Mouse (Mus musculus) left cerebral cortex, adult 9 months (tissue): ENCODE data around the gene Zfp553.

Experiments used
- DNase-seq, 2 experiments: peaks; one replicate each; pipeline ENCODE4 v3.0.0; 2022; ENCODE audit warnings: low spot score in 2 of 2

Zfp553 gene

GRCm38 (mm10) chr7:127211014-127211745 is 21.7 kb upstream of the Zfp553 start:
- no peak for DNase-seq

DNA sequence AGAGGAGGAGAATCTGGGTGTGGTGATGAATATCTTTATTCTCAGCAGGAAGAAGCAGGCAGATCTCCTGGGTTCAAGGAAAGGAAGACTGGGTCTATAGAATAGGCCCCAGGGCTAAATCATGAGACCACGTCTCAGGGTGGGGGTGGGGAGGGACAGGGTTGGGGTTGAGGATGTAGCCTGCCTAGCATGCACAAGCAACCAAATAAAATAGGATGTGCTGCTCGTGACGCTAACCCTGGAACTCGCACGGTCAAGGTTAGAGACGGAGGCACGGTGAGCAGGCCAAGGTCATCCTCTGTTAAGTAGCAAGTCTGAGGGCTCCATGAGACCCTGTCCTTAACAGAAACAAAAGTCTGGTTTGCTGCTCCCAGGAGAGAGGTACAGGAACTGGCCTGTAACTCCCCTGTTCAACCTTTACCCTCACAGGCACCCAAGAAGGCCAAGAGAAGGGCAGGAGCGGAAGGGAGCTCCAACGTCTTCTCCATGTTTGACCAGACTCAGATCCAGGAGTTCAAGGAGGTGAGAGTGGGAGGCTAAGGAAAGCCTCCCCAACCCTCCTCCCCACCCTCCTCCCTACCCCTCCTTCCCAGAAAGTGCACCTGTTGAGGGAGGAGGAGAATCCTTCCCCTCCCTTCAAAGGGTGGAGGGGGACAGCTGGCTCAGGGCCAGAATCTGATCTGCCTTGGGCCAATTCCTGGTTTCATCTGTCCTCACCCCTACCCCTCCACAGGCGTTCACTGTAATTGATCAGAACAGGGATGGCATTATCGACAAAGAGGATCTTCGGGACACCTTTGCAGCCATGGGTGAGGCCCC is 20.2 kb upstream of the Zfp553 start:
- no peak for DNase-seq

GRCm38 (mm10) chr7:127213485-127213884 is 19.4 kb upstream of the Zfp553 start:
- DNase-seq = no peak

- DNase-seq = no peak
These were observed 18.9 kb upstream of the Zfp553 start for GRCm38 (mm10) chr7:127213930-127214329.

DNA sequence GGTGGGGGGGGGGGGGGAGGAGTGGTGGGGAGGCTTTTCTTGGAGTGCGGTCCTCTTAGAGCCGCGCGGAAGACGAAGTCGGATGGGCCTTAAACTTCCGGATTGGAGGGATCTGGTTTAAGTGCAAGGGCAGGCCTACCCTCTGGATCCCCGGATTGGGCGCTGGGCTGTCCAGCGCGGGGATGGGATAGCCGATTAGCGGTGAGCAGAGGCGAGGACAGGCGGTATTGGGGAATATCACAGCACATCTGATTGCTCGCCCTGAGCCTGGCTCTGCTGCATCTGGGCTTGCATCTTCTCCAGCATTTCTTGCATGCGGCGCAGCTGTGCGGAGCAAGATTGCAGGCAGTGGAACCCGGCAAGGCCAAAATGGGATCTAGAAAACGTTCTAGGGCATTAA is 18.3 kb upstream of the Zfp553 start:
- DNase-seq = no peak

GRCm38 (mm10) chr7:127214981-127215871 is 17.6 kb upstream of the Zfp553 start:
- peak in 1 of 2 experiments; percentile 62 for DNase-seq

- no peak for DNase-seq
These were observed 16.6 kb upstream of the Zfp553 start for GRCm38 (mm10) chr7:127216307-127216706.

GRCm38 (mm10) chr7:127217475-127217874 is 15.4 kb upstream of the Zfp553 start:
- no peak for DNase-seq

- no peak for DNase-seq
These were observed 14.8 kb upstream of the Zfp553 start for GRCm38 (mm10) chr7:127217901-127218642.

DNA sequence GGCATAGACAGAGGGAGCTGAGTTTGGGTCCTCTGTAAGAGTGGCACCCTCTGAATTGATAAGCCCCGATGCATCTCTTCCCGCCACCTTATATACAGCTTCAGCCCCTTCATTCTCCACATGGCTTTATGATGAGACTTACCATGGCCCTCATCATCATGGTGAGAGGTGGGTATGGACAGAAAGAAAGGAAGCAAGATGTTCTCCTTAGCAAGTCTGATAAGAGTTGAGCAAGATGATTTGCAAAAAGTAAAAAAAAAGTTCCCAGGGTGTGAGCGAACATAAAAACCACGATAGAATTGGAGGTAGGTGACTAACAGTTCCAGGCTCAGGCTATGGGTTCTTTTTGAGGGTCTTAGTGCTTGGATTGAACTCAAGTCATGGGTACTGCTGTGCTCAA is 14.2 kb upstream of the Zfp553 start:
- DNase-seq = no peak

DNA sequence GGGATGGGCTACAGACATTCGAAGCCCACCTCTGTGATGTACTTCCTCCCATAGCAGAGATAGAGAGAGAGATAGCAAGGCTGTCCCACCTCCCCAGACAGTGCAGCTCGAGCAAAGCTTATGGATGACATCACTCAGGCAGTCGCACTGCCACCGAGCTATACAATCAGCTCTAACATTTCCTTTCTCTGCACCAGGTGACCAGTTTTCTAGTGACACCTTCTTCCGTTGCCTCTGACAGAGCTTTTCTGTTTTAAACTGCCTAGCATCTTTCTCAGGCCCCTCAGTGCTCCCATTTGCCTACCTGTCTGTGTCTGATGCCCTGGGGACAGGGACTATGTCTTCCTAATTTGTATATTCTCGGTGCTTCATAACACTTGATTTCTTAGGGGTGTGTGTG is 12.4 kb upstream of the Zfp553 start:
- no peak for DNase-seq

- no peak for DNase-seq
These were observed 9.8 kb upstream of the Zfp553 start for GRCm38 (mm10) chr7:127223106-127223505.

- DNase-seq = no peak
These were observed 9.1 kb upstream of the Zfp553 start for GRCm38 (mm10) chr7:127223515-127224478.

DNA sequence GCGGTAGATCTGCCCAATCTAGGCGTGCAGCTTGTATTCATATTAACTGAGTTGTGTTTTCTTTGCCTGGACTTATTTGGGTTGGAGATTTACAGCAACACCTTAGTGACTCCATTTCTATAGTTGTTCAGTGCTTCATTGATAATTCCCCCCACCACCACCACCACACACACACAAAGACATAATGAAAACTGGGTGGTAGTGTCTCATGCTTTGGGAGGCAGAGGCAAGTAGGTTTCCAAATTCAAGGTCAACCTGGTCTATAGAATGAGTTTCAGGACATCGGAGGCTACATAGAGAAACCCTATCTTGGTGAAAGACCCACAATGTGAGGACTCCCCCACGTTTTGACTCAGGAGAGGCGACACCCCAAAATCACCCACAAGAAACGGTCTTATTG is 8.2 kb upstream of the Zfp553 start:
- DNase-seq = no peak

DNA sequence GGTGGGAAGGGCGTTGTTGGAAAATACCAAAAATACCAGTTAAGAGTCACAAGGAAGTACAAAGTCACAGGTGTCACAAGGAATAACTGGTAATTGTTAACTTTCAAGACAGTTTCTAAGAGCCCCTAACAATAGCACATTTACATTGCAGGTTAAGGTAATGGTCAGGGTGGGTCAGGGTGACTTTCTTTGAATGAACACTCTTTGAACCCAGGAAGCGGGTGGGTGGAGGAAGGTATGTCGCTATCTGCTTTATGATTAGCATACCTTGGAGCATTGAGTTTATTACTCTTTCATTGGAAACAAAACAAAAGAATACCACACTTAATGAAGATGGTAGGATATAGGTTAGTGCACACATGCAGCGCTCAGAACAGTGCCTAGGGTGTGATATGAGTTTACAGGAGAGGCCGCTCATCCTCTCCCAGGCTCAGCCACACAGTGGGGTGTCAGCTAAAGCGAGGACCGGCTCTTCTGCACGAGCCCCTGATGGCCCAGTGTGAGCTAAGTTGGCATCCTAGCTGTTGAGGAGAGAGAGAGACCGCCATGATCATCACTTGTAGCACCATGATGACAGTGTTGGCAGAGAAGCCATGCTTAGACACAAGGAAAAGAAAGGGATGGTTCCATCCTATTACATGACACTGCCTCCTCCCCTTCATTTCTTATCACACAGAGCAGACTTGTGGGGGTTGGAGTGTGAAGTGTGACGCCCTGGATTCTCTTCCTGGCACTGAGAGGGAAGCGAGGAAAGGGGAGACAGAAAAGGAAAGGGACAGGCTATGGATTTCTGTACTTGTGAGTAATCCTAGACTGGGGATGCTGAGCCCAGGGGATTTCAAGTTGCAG is 7.5 kb upstream of the Zfp553 start:
- DNase-seq = no peak

- peak in 1 of 2 experiments; percentile 85 for DNase-seq
These were observed 4.1 kb upstream of the Zfp553 start for GRCm38 (mm10) chr7:127228615-127229303.

DNA sequence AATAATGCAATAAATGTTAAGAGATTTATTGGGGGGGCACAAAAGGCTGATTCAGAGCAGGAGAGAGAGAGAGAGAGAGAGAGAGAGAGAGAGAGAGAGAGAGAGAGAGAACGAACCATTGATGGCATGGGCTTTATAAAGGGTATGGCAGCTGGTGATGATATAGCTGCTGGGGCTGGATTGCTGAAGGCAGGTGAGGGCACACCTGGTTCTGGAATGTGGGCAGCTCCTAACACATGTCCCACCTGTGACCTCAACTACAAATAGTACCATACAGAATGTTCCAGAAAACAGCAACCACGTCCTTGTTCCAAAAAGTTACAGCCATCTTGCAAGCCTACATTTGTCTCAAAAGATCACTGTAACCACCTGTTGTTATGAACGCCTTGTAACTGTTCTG is 1.5 kb upstream of the Zfp553 start:
- DNase-seq = no peak

- DNase-seq = no peak
These were observed 837 bp upstream of the Zfp553 start for GRCm38 (mm10) chr7:127231826-127232621.
